Mouse (Mus musculus) G1E (cell line): ENCODE results near the gene P4ha3.

Experiments
- CTCF ChIP-seq: IDR thresholded peaks from 2 replicates; pipeline ENCODE4 v1.5.1; 2012; ENCODE audit warnings: low read depth, low read length, inconsistent platforms, mixed read lengths
- GATA1 ChIP-seq: IDR thresholded peaks from 2 replicates; pipeline ENCODE4 v1.6.1; 2012; ENCODE audit warnings: borderline replicate concordance, low read length, inconsistent platforms, mixed read lengths
- TAL1 ChIP-seq: conservative IDR thresholded peaks from 2 replicates; pipeline ENCODE4 v1.6.1; 2012; ENCODE audit warnings: low read depth, low read length, inconsistent platforms, mixed read lengths

DNA sequence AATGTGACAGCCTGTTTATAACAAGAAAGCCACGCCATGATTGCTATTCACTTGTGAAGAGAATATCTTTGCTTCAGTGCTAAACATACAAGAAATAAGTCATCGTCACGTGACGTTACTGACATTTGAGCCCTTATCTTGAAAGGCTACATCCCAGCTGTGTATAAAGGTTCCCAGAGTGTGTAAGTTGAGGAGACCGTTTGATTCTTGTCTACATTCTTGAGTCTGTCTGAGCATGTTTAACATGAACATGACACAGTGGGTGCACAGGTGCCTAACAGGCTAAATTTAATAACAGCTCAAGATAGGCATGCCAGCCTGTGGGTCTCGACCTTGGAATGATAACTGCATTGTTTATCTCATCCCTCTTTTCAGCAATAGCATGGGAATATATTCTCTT is 10.8 kb upstream of the P4ha3 start:
- TF ChIP-seq CTCF = no peak
- TF ChIP-seq TAL1 = no peak
- TF ChIP-seq GATA1 = no peak
